Mouse (Mus musculus) heart, embryonic 14.5 days (tissue): ENCODE measurements around the gene Diaph2. TPM values are rescaled to one million over a fixed set of nuclear protein-coding genes. Genes with fewer than 3 reads are reported as not detected.
"Not testable (repeated sequence)": the region's sequence is repeated elsewhere in the genome, so short reads cannot be mapped to it uniquely, and the experiment has no call there.

ENCODE experiments used
- ATAC-seq: fragments of 200-750 bp; cut with Nextera tagmentation; 2 replicates; pipeline ENCODE4 v1.8.0; 2017; ENCODE audit warnings: low read depth, moderate TSS enrichment; ENCODE audit not compliant: insufficient number of reproducible peaks, insufficient read depth, low FRiP score
- H3K27ac ChIP-seq, 2 experiments: fragments of 200-500 bp in 1 of 2; fragments of 300-500 bp in 1 of 2; sonication (generic) in 1 of 2; replicated peaks in 1 of 2; 2 replicates each; pipeline ENCODE4 v1.5.1; 2012 to 2014; ENCODE audit warnings: low read depth in 2 of 2, low read length in 2 of 2, control low read depth in 1 of 2, mild to moderate bottlenecking in 1 of 2, mixed read lengths in 1 of 2; ENCODE audit not compliant: control insufficient read depth in 1 of 2, insufficient read depth in 1 of 2
- H3K27me3 ChIP-seq: fragments of 300-500 bp; sonication (generic); 2 replicates; pipeline ENCODE4 v1.6.1; 2014; ENCODE audit warnings: mild to moderate bottlenecking, low read length, control low read depth; ENCODE audit not compliant: control insufficient read depth, insufficient read depth
- H3K36me3 ChIP-seq: fragments of 300-500 bp; sonication (generic); 2 replicates; pipeline ENCODE4 v1.6.1; 2014; ENCODE audit warnings: mild to moderate bottlenecking, control low read depth, low read length, mixed read lengths; ENCODE audit not compliant: control insufficient read depth, insufficient read depth
- H3K4me1 ChIP-seq, 2 experiments: fragments of 200-500 bp in 1 of 2; fragments of 300-500 bp in 1 of 2; sonication (generic) in 1 of 2; 2 replicates each; pipeline ENCODE4 v1.6.1; 2012 to 2014; ENCODE audit warnings: low read length in 2 of 2, control low read depth in 1 of 2, mixed read lengths in 1 of 2; ENCODE audit not compliant: control insufficient read depth in 2 of 2, insufficient read depth in 2 of 2
- H3K4me2 ChIP-seq: fragments of 300-500 bp; sonication (generic); 2 replicates; pipeline ENCODE4 v1.6.1; 2014; ENCODE audit warnings: mild to moderate bottlenecking, low read length
- H3K4me3 ChIP-seq, 2 experiments: fragments of 200-500 bp in 1 of 2; fragments of 300-500 bp in 1 of 2; sonication (generic) in 1 of 2; 2 replicates each; pipeline ENCODE4 v1.5.1; 2012 to 2014; ENCODE audit warnings: low read length in 2 of 2, mild to moderate bottlenecking in 2 of 2, control low read depth in 1 of 2, low read depth in 1 of 2, moderate library complexity in 1 of 2; ENCODE audit not compliant: control insufficient read depth in 1 of 2, insufficient read depth in 1 of 2
- H3K9ac ChIP-seq: fragments of 300-500 bp; sonication (generic); 2 replicates; pipeline ENCODE4 v1.6.1; 2014; ENCODE audit warnings: mild to moderate bottlenecking, low read length
- H3K9me3 ChIP-seq: fragments of 300-500 bp; sonication (generic); 2 replicates; pipeline ENCODE4 v1.6.1; 2016; ENCODE audit warnings: low read length, control low read depth; ENCODE audit not compliant: control insufficient read depth
- WGBS: fragments of 180-500 bp; shearing (Covaris S2); extraction: QIAGEN DNeasy Blood & Tissue Kit; methylation state at CpG from one replicate; pipeline ENCODE4 v1.1.7; 2014; 5-methylcytosine and 5-hydroxymethylcytosine counted together
- polyA plus RNA-seq: library from polyadenylated mRNA; unstranded; fragments of >200 nt; fragmentation: Nextera tagmentation; extraction: Ambion mirVana; gene quantifications from 2 replicates; pipeline ENCODE4 v1.2.1, GENCODE M21; 2014

Diaph2 gene
- polyA plus RNA-seq, 1 experiment from 2014 or later: 6.8 TPM

- Histone ChIP-seq H3K9me3 (no peaks in the 10 kb centered on the region), H3K4me1 (no peaks in the 10 kb centered on the region), H3K27ac (no peak overlapping the region), H3K4me2 (no peak overlapping the region), H3K9ac (no peak overlapping the region), H3K4me3 (no peak overlapping the region), H3K36me3 (no peaks in the 10 kb centered on the region), H3K27me3 (no peaks in the 10 kb centered on the region)
- WGBS: 70% methylated on average over 9 of the region's 9 CpGs
- no peak for ATAC-seq
Observed at GRCm38 (mm10) chrX:130287032-130287431, 537.5 kb downstream of the Diaph2 start.

- H3K4me1 ChIP-seq: no peaks in the 10 kb centered on the region
- H3K27ac ChIP-seq: no peak overlapping the region
- no peak overlapping the region for H3K4me3 ChIP-seq
- H3K9me3 ChIP-seq: no peaks in the 10 kb centered on the region
- 82% methylated on average over 5 of the region's 5 CpGs for WGBS
- H3K27me3 ChIP-seq: no peaks in the 10 kb centered on the region
- no peak overlapping the region for H3K4me2 ChIP-seq
- H3K36me3 ChIP-seq: no peaks in the 10 kb centered on the region
- ATAC-seq: no peak
- no peak overlapping the region for H3K9ac ChIP-seq
Observed at GRCm38 (mm10) chrX:130289775-130290174, 540.2 kb downstream of the Diaph2 start.

GRCm38 (mm10) chrX:130350808-130351435 lies 601.4 kb downstream of the Diaph2 start:
- no peak overlapping the region for H3K9ac ChIP-seq
- no peak for ATAC-seq
- no peaks in the 10 kb centered on the region for H3K36me3 ChIP-seq
- no peaks in the 10 kb centered on the region for H3K27me3 ChIP-seq
- no peak overlapping the region for H3K4me3 ChIP-seq
- H3K9me3 ChIP-seq: no peaks in the 10 kb centered on the region
- no peaks in the 10 kb centered on the region for H3K4me1 ChIP-seq
- no peak overlapping the region for H3K4me2 ChIP-seq
- no peak overlapping the region for H3K27ac ChIP-seq

- Histone ChIP-seq H3K4me3 (no peak overlapping the region), H3K27me3 (no peaks in the 10 kb centered on the region), H3K4me2 (no peak overlapping the region), H3K27ac (no peak overlapping the region), H3K4me1 (no peaks in the 10 kb centered on the region), H3K9me3 (no peaks in the 10 kb centered on the region), H3K9ac (no peak overlapping the region), H3K36me3 (no peaks in the 10 kb centered on the region)
- 74% methylated on average over 7 of the region's 7 CpGs for WGBS
- ATAC-seq: no peak
Observed at GRCm38 (mm10) chrX:130351480-130351879, 601.9 kb downstream of the Diaph2 start.

GRCm38 (mm10) chrX:130393508-130394145 lies 644.1 kb downstream of the Diaph2 start:
- Histone ChIP-seq H3K27me3 (no peaks in the 10 kb centered on the region), H3K36me3 (no peaks in the 10 kb centered on the region), H3K4me3 (no peak overlapping the region), H3K4me1 (no peaks in the 10 kb centered on the region), H3K9ac (no peak overlapping the region), H3K27ac (no peak overlapping the region), H3K4me2 (no peak overlapping the region), H3K9me3 (no peaks in the 10 kb centered on the region)
- WGBS: 71% methylated on average over 4 of the region's 4 CpGs
- ATAC-seq: no peak

- Histone ChIP-seq H3K27ac (no peak overlapping the region), H3K4me1 (no peaks in the 10 kb centered on the region), H3K4me2 (no peak overlapping the region), H3K27me3 (no peaks in the 10 kb centered on the region), H3K9me3 (no peaks in the 10 kb centered on the region), H3K4me3 (no peak overlapping the region), H3K36me3 (no peaks in the 10 kb centered on the region), H3K9ac (no peak overlapping the region)
- 40% methylated on average over 3 of the region's 3 CpGs for WGBS
- ATAC-seq: no peak
Observed at GRCm38 (mm10) chrX:130403214-130403613, 653.7 kb downstream of the Diaph2 start.

- H3K9me3 ChIP-seq, ATAC-seq, H3K4me1 ChIP-seq, H3K36me3 ChIP-seq, H3K4me2 ChIP-seq, H3K27me3 ChIP-seq, H3K4me3 ChIP-seq, H3K9ac ChIP-seq, H3K27ac ChIP-seq: not testable (repeated sequence)
- WGBS: 52% methylated on average over 3 of the region's 3 CpGs
Observed at GRCm38 (mm10) chrX:130407471-130407870, 657.9 kb downstream of the Diaph2 start.

- Histone ChIP-seq H3K4me2 (no peak overlapping the region), H3K9ac (no peak overlapping the region), H3K36me3 (no peaks in the 10 kb centered on the region), H3K4me3 (no peak overlapping the region), H3K9me3 (no peaks in the 10 kb centered on the region), H3K27ac (no peak overlapping the region), H3K27me3 (no peaks in the 10 kb centered on the region), H3K4me1 (no peaks in the 10 kb centered on the region)
- WGBS: 75% methylated on average over 1 of the region's 1 CpGs
- no peak for ATAC-seq
Observed at GRCm38 (mm10) chrX:130408985-130409384, 659.4 kb downstream of the Diaph2 start.
